Mouse (Mus musculus) limb, embryonic 12.5 days (tissue): ENCODE measurements around the gene Abl1. TPM values are rescaled to one million over a fixed set of nuclear protein-coding genes. Genes with fewer than 3 reads are reported as not detected.
A peak's percentile ranks its signal among the peaks of the same experiment; 100 is the strongest.

Source experiments
- ATAC-seq: fragments of 200-750 bp; cut with Nextera tagmentation; 2 replicates; pipeline ENCODE4 v1.8.0; 2017; ENCODE audit warnings: low read depth, moderate TSS enrichment; ENCODE audit not compliant: insufficient number of reproducible peaks, insufficient read depth, low FRiP score, low TSS enrichment
- H3K27ac ChIP-seq: fragments of 300-500 bp; sonication (generic); 2 replicates; pipeline ENCODE4 v1.5.1; 2016; ENCODE audit warnings: mild to moderate bottlenecking, moderate library complexity
- H3K27me3 ChIP-seq: fragments of 300-500 bp; sonication (generic); 2 replicates; pipeline ENCODE4 v1.6.1; 2016; ENCODE audit warnings: mild to moderate bottlenecking, moderate library complexity
- H3K36me3 ChIP-seq: fragments of 300-500 bp; sonication (generic); 2 replicates; pipeline ENCODE4 v1.6.1; 2016; ENCODE audit warnings: mild to moderate bottlenecking, moderate library complexity
- H3K4me1 ChIP-seq: fragments of 300-500 bp; sonication (generic); replicated peaks from 2 replicates; pipeline ENCODE4 v1.6.1; 2016
- H3K4me2 ChIP-seq: fragments of 300-500 bp; sonication (generic); 2 replicates; pipeline ENCODE4 v1.6.1; 2016; ENCODE audit warnings: mild to moderate bottlenecking, moderate library complexity
- H3K4me3 ChIP-seq: fragments of 300-500 bp; sonication (generic); replicated peaks from 2 replicates; pipeline ENCODE4 v1.5.1; 2016; ENCODE audit warnings: mild to moderate bottlenecking
- H3K9ac ChIP-seq: fragments of 300-500 bp; sonication (generic); replicated peaks from 2 replicates; pipeline ENCODE4 v1.6.1; 2016; ENCODE audit warnings: mild to moderate bottlenecking, moderate library complexity
- H3K9me3 ChIP-seq: fragments of 300-500 bp; sonication (generic); 2 replicates; pipeline ENCODE4 v1.6.1; 2016; ENCODE audit warnings: mild to moderate bottlenecking, moderate library complexity
- WGBS: fragments of 180-500 bp; shearing (Covaris S2); methylation state at CpG from one replicate; pipeline ENCODE4 v1.1.7; 2016; 5-methylcytosine and 5-hydroxymethylcytosine counted together
- polyA plus RNA-seq: library from polyadenylated mRNA; unstranded; fragments of >200 nt; fragmentation: Nextera tagmentation; extraction: Ambion mirVana; gene quantifications from 2 replicates; pipeline ENCODE4 v1.2.1, GENCODE M21; 2016

Abl1 gene
- polyA plus RNA-seq, 1 experiment from 2014 or later: 63.0 TPM

GRCm38 (mm10) chr2:31828311-31828825 is 140.2 kb downstream of the Abl1 start:
- H3K4me3 ChIP-seq: no peak overlapping the region
- ATAC-seq: no peak
- H3K27me3 ChIP-seq: peaks cover 22% of the 10 kb centered on the region
- H3K27ac ChIP-seq: no peak overlapping the region
- 12% methylated on average over 4 of the region's 4 CpGs for WGBS
- H3K9me3 ChIP-seq: no peaks in the 10 kb centered on the region
- no peak overlapping the region for H3K9ac ChIP-seq
- no peaks in the 10 kb centered on the region for H3K36me3 ChIP-seq
- peaks cover 16% of the 10 kb centered on the region for H3K4me1 ChIP-seq
- no peak overlapping the region for H3K4me2 ChIP-seq

- Histone ChIP-seq H3K9me3 (no peaks in the 10 kb centered on the region), H3K9ac (no peak overlapping the region), H3K27me3 (peaks cover 37% of the 10 kb centered on the region), H3K4me1 (peaks cover 7% of the 10 kb centered on the region), H3K4me2 (no peak overlapping the region), H3K27ac (no peak overlapping the region), H3K36me3 (no peaks in the 10 kb centered on the region), H3K4me3 (no peak overlapping the region)
- no peak for ATAC-seq
- 50% methylated on average over 10 of the region's 10 CpGs for WGBS
These were observed 147.9 kb downstream of the Abl1 start for GRCm38 (mm10) chr2:31836091-31836490.

GRCm38 (mm10) chr2:31836985-31837384 is 148.8 kb downstream of the Abl1 start:
- Histone ChIP-seq H3K9ac (no peak overlapping the region), H3K4me1 (peaks cover 7% of the 10 kb centered on the region), H3K4me3 (no peak overlapping the region), H3K4me2 (no peak overlapping the region), H3K27me3 (peaks cover 41% of the 10 kb centered on the region), H3K27ac (no peak overlapping the region), H3K36me3 (no peaks in the 10 kb centered on the region), H3K9me3 (no peaks in the 10 kb centered on the region)
- ATAC-seq: no peak
- 31% methylated on average over 6 of the region's 6 CpGs for WGBS

GRCm38 (mm10) chr2:31838868-31839267 is 150.7 kb downstream of the Abl1 start:
- no peak overlapping the region for H3K4me2 ChIP-seq
- no peak overlapping the region for H3K9ac ChIP-seq
- H3K36me3 ChIP-seq: no peaks in the 10 kb centered on the region
- no peak overlapping the region for H3K4me3 ChIP-seq
- H3K27ac ChIP-seq: no peak overlapping the region
- peaks cover 52% of the 10 kb centered on the region for H3K27me3 ChIP-seq
- no peak for ATAC-seq
- 59% methylated on average over 1 of the region's 1 CpGs for WGBS
- no peaks in the 10 kb centered on the region for H3K9me3 ChIP-seq
- H3K4me1 ChIP-seq: peaks cover 7% of the 10 kb centered on the region

DNA sequence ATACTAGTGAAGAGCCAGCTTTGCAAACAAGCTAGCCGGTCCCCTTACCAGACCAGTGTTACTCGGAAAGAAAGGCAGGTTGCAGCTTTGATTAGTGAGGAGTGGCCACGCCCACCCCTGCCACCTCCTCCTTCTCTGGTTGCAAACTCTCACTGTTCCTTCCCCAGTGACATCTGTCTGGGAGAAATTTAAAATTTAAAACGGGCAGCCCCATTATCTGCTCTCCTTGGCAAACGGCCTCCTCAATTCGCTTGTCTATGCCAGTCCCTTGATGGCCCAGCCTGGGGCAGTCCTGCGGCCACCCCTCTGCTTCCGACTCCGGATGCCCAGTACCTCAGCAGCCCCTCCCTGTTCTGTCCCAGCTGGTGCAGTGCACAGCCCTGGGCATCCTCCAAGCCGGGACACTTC is 156.6 kb downstream of the Abl1 start:
- ATAC-seq: no peak
- 2% methylated on average over 10 of the region's 10 CpGs for WGBS
- Histone ChIP-seq H3K9ac (no peak overlapping the region), H3K4me1 (peaks cover 29% of the 10 kb centered on the region), H3K9me3 (no peaks in the 10 kb centered on the region), H3K27me3 (peaks cover 74% of the 10 kb centered on the region), H3K36me3 (no peaks in the 10 kb centered on the region), H3K4me3 (0 out of 2 replicates have a peak overlapping the region, but pooled peaks have one; percentile 58), H3K4me2 (peak overlapping the region; percentile 98), H3K27ac (no peak overlapping the region)

GRCm38 (mm10) chr2:31845512-31845895 is 157.3 kb downstream of the Abl1 start:
- ATAC-seq: no peak
- Histone ChIP-seq H3K9ac (peak overlapping the region; percentile 60), H3K36me3 (no peaks in the 10 kb centered on the region), H3K27me3 (peaks cover 66% of the 10 kb centered on the region), H3K9me3 (no peaks in the 10 kb centered on the region), H3K4me3 (peak overlapping the region; percentile 58), H3K27ac (no peak overlapping the region), H3K4me2 (peak overlapping the region; percentile 98), H3K4me1 (peaks cover 29% of the 10 kb centered on the region)
- 4% methylated on average over 24 of the region's 26 CpGs for WGBS

- Histone ChIP-seq H3K36me3 (no peaks in the 10 kb centered on the region), H3K4me2 (peak within 1 kb of the TSS; percentile 98), H3K4me1 (peaks cover 29% of the 10 kb centered on the region), H3K4me3 (peak within 1 kb of the TSS; percentile 58), H3K9ac (peak within 1 kb of the TSS; percentile 60), H3K27me3 (peaks cover 65% of the 10 kb centered on the region), H3K9me3 (no peaks in the 10 kb centered on the region), H3K27ac (no peak within 1 kb of the TSS)
- WGBS: under 1% methylated on average over 74 of the region's 88 CpGs
- ATAC-seq: no peak
These were observed 157.9 kb downstream of the Abl1 start, which contains the start of gene Fibcd1 for GRCm38 (mm10) chr2:31845896-31846691. TSS of gene Fibcd1 (minus strand) at chr2:31846005.

GRCm38 (mm10) chr2:31846692-31847660 is 158.8 kb downstream of the Abl1 start:
- Histone ChIP-seq H3K27me3 (peaks cover 61% of the 10 kb centered on the region), H3K9ac (peak overlapping the region; percentile 60; the same call in 1 of the 2 replicates), H3K36me3 (no peaks in the 10 kb centered on the region), H3K4me1 (peaks cover 29% of the 10 kb centered on the region), H3K4me2 (peak overlapping the region; percentile 98), H3K9me3 (no peaks in the 10 kb centered on the region), H3K4me3 (peak overlapping the region; percentile 58), H3K27ac (no peak overlapping the region)
- WGBS: 3% methylated on average over 35 of the region's 35 CpGs
- ATAC-seq: no peak

DNA sequence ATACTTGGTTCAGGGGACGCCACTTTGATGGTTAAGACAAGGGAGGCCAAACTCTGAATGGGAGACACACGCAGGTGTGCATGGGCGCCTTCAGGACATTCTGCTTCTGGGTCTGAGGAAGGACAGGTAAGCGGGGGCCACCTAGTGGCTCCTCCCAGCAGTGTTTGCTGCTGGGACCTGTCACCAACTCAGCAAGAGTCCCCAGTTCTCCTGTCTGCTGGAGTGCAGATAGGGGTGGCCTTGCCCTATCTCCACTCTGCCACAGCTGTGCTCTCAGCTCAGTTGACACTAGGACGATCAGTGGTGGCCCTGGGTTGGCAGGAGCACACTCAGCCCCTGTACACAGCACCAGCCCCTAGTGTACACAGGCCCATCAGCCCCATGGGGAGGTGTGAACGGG is 159.7 kb downstream of the Abl1 start:
- no peaks in the 10 kb centered on the region for H3K9me3 ChIP-seq
- no peaks in the 10 kb centered on the region for H3K36me3 ChIP-seq
- no peak overlapping the region for H3K9ac ChIP-seq
- no peak overlapping the region for H3K4me2 ChIP-seq
- ATAC-seq: no peak
- peaks cover 29% of the 10 kb centered on the region for H3K4me1 ChIP-seq
- H3K4me3 ChIP-seq: no peak overlapping the region
- peaks cover 54% of the 10 kb centered on the region for H3K27me3 ChIP-seq
- H3K27ac ChIP-seq: no peak overlapping the region
- WGBS: 20% methylated on average over 6 of the region's 6 CpGs

- no peak overlapping the region for H3K4me2 ChIP-seq
- H3K27me3 ChIP-seq: peaks cover 31% of the 10 kb centered on the region
- WGBS: 39% methylated on average over 12 of the region's 12 CpGs
- H3K4me3 ChIP-seq: no peak overlapping the region
- no peak for ATAC-seq
- H3K36me3 ChIP-seq: no peaks in the 10 kb centered on the region
- no peak overlapping the region for H3K27ac ChIP-seq
- H3K9me3 ChIP-seq: no peaks in the 10 kb centered on the region
- no peak overlapping the region for H3K9ac ChIP-seq
- H3K4me1 ChIP-seq: peaks cover 27% of the 10 kb centered on the region
These were observed 162.0 kb downstream of the Abl1 start for GRCm38 (mm10) chr2:31850141-31850540.
